Mouse (Mus musculus) midbrain, postnatal 0 days (tissue): Measurements from ENCODE around the gene Slc5a10. TPM values are rescaled to one million over a fixed set of nuclear protein-coding genes. Genes with fewer than 3 reads are reported as not detected.

Experiments used
- ATAC-seq: fragments of 200-750 bp; cut with Nextera tagmentation; 2 replicates; pipeline ENCODE4 v1.8.0; 2017; ENCODE audit warnings: moderate number of reproducible peaks, mild to moderate bottlenecking, moderate TSS enrichment, moderate library complexity; ENCODE audit not compliant: low FRiP score
- DNase-seq: peaks from one replicate; pipeline ENCODE4 v3.0.0-alpha.2; 2015; ENCODE audit warnings: low spot score
- H3K27ac ChIP-seq: fragments of 300-500 bp; sonication (generic); 2 replicates; pipeline ENCODE4 v1.5.1; 2014; ENCODE audit warnings: low read depth, mild to moderate bottlenecking, low read length, mixed read lengths
- H3K27me3 ChIP-seq: fragments of 300-500 bp; sonication (generic); 2 replicates; pipeline ENCODE4 v1.6.1; 2014; ENCODE audit warnings: low read length, control low read depth, mixed read lengths; ENCODE audit not compliant: insufficient read depth
- H3K36me3 ChIP-seq: fragments of 300-500 bp; sonication (generic); 2 replicates; pipeline ENCODE4 v1.6.1; 2014; ENCODE audit warnings: low read length, control low read depth, mixed read lengths; ENCODE audit not compliant: insufficient read depth
- H3K4me1 ChIP-seq: fragments of 300-500 bp; sonication (generic); 2 replicates; pipeline ENCODE4 v1.6.1; 2014; ENCODE audit warnings: mild to moderate bottlenecking, control low read depth, antibody characterized with exemption, low read length, mixed read lengths; ENCODE audit not compliant: insufficient read depth
- H3K4me2 ChIP-seq: fragments of 300-500 bp; sonication (generic); 2 replicates; pipeline ENCODE4 v1.6.1; 2014; ENCODE audit warnings: low read depth, mild to moderate bottlenecking, low read length, mixed read lengths; ENCODE audit not compliant: poor library complexity, severe bottlenecking
- H3K4me3 ChIP-seq: fragments of 300-500 bp; sonication (generic); 2 replicates; pipeline ENCODE4 v1.5.1; 2014; ENCODE audit warnings: low read depth, mild to moderate bottlenecking, low read length, moderate library complexity
- H3K9ac ChIP-seq: fragments of 300-500 bp; sonication (generic); replicated peaks from 2 replicates; pipeline ENCODE4 v1.6.1; 2014; ENCODE audit warnings: mild to moderate bottlenecking, low read length, moderate library complexity, mixed read lengths; ENCODE audit not compliant: poor library complexity, severe bottlenecking
- H3K9me3 ChIP-seq: fragments of 300-500 bp; sonication (generic); 2 replicates; pipeline ENCODE4 v1.6.1; 2016; ENCODE audit warnings: low read length, control low read depth
- CTCF ChIP-seq: IDR thresholded peaks from 2 replicates; pipeline ENCODE4 v1.5.1; 2016; ENCODE audit warnings: antibody characterized with exemption, mild to moderate bottlenecking
- WGBS: fragments of 180-500 bp; shearing (Covaris S2); extraction: QIAGEN DNeasy Blood & Tissue Kit; methylation state at CpG from one replicate; pipeline ENCODE4 v1.1.7; 2014; 5-methylcytosine and 5-hydroxymethylcytosine counted together
- polyA plus RNA-seq: library from polyadenylated mRNA; unstranded; fragments of >200 nt; fragmentation: Nextera tagmentation; extraction: Ambion mirVana; gene quantifications from 2 replicates; pipeline ENCODE4 v1.2.1, GENCODE M21; 2015
- total RNA-seq: library from RNA; depleted of rRNA; stranded (reverse); fragments of >200 nt; gene quantifications from 2 replicates; pipeline ENCODE4 v1.2.3, GENCODE M21; 2014

Slc5a10 gene
- total and polyA plus RNA-seq, 2 experiments from 2014 or later: 0.19 TPM; not detected in 1

DNA sequence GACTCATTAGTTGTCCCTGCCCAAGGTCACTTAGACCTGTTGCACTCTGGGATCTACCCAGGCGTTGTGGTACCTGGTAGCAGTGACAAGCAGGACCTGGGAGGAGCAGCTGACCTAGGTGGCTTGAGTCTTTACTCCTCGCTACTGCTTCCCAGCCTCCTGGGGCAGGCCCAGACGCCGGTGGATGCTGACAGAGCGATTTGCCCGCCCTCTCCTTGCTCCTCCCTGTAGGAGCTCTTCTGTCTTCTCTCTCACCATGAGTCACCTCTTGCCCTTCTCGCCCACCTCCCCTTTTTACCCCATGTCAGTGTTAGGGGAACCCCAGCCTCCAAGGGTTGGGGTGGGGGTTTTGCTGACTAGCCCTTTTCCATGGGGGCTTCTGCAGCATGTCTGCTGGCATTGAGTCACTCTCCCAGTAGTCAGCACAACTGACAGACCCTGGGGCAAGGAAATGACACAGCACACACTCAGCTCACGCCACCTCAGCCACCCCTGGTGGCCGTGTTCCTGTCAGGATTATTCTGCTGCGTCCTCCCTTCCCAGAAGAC lies 33.6 kb downstream of the Slc5a10 start:
- H3K36me3 ChIP-seq: no peaks in the 10 kb centered on the region
- TF ChIP-seq CTCF: no peak

DNA sequence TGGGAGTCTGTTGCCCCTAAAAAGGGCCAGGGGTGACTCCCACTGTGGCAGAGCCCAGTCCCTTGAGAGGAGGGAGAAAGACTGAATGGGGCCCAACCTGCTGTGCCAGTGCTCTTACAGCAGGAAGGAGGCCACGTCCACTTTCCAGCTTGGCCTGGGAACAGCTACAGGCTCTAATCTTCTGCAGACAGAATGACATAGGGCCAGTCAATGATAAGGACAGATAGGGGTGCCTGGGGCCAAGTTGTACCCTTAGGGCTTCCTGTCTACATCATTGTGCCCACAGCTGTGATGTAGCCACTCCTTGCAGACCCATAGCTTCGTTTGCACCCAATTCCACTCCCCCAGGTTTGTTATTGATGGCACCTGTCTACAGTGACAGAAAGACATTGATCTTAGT lies 34.5 kb downstream of the Slc5a10 start:
- Histone ChIP-seq H3K36me3 (no peaks in the 10 kb centered on the region), H3K9ac (no peak overlapping the region), H3K9me3 (no peaks in the 10 kb centered on the region), H3K4me2 (no peak overlapping the region), H3K4me1 (no peaks in the 10 kb centered on the region), H3K27ac (no peak overlapping the region), H3K27me3 (peaks cover 23% of the 10 kb centered on the region), H3K4me3 (no peak overlapping the region)
- no peak for DNase-seq
- ATAC-seq: no peak
- 80% methylated on average over 2 of the region's 2 CpGs for WGBS
- no peak for TF ChIP-seq CTCF

More for the DNA sequence above, 33.6 kb downstream of the Slc5a10 start:
- Histone ChIP-seq H3K27me3 (peaks cover 23% of the 10 kb centered on the region), H3K4me1 (no peaks in the 10 kb centered on the region), H3K9me3 (no peaks in the 10 kb centered on the region), H3K9ac (no peak overlapping the region), H3K27ac (no peak overlapping the region), H3K4me3 (no peak overlapping the region), H3K4me2 (no peak overlapping the region)
- ATAC-seq (no peak), DNase-seq (no peak)
- 47% methylated on average over 10 of the region's 10 CpGs for WGBS

DNA sequence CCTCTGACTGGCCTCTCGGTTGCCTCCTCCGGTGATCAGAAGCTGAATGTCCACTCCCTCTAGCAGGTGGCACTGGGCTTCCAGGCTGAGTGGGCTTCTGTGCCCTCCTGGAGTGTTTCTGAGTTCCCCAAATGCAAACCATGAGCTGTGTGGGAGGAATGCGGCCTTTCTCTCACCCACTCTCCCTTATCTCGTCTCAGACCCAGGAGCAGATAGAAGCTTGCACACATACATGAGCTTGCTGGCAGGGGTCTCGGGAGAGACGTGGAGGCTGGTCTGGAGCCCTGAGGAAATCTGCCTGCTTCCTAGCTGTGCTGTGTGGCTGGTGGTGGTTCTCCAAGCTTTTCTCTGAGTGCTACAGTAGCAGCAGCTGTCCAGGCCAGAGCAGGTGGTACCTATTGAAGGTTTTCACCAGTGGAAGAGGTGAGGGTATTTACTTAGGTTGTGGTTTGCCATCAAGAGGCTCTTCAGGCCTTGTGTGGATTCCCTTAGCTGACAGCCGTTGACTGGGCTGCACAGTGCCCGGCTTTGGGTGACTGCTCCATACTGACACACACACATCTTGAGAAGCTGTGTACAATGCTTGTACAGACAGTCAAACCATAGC lies 35.4 kb downstream of the Slc5a10 start:
- peaks cover 23% of the 10 kb centered on the region for H3K27me3 ChIP-seq
- no peaks in the 10 kb centered on the region for H3K9me3 ChIP-seq
- no peak overlapping the region for H3K4me2 ChIP-seq
- H3K36me3 ChIP-seq: no peaks in the 10 kb centered on the region
- H3K9ac ChIP-seq: no peak overlapping the region
- no peak overlapping the region for H3K27ac ChIP-seq
- no peak for DNase-seq
- TF ChIP-seq CTCF: no peak
- H3K4me1 ChIP-seq: no peaks in the 10 kb centered on the region
- ATAC-seq: no peak
- H3K4me3 ChIP-seq: no peak overlapping the region
- WGBS: 83% methylated on average over 8 of the region's 8 CpGs

DNA sequence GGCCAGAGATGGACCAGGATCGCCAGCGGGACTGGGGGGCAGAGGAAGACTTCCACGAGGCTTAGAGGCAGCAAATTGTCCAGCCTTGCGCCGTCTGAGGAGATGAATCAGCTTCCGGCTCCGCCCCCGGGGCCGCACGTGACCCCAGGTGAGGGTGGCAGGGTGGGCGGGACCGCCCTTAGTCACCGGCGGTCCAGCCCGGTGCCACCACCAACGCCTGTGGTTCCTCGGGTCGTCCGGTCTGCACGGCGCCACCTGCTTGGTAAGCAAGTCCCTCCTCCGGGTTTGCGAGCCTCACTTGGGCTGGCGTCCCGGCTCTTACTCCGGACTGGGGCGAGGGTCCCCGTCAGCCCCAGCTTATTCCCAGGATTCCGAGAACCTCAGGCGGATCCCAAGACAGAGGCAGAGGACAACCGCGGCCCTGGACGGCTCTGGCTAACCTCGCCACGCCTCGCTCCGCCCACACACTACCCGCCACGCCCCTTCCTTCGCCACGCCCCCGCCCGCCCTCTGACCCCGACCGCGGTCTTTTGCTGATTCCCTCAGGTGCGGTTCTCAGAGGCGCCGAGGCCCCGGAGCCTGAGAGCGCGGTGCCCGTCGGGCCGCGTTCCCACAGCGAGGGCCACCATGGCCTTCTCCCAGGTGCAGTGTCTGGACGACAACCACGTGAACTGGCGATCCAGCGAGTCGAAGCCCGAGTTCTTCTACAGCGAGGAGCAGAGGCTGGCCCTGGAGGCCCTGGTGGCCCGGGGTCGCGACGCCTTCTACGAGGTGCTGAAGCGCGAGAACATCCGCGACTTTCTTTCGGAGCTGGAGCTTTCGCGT lies 36.5 kb downstream of the Slc5a10 start, which contains the start of gene Fam83g:
Gene Fam83g, plus strand, starts transcription at position 185 of the 825 bp plus-strand sequence.
- Histone ChIP-seq H3K27me3 (peaks cover 23% of the 10 kb centered on the region), H3K4me2 (peak within 1 kb of the TSS; percentile 40), H3K36me3 (no peaks in the 10 kb centered on the region), H3K27ac (no peak within 1 kb of the TSS), H3K4me3 (peak within 1 kb of the TSS; percentile 15), H3K9ac (no peak within 1 kb of the TSS), H3K9me3 (no peaks in the 10 kb centered on the region), H3K4me1 (no peaks in the 10 kb centered on the region)
- no peak for ATAC-seq
- WGBS: 2% methylated on average over 75 of the region's 76 CpGs
- DNase-seq: no peak
- no peak for TF ChIP-seq CTCF

DNA sequence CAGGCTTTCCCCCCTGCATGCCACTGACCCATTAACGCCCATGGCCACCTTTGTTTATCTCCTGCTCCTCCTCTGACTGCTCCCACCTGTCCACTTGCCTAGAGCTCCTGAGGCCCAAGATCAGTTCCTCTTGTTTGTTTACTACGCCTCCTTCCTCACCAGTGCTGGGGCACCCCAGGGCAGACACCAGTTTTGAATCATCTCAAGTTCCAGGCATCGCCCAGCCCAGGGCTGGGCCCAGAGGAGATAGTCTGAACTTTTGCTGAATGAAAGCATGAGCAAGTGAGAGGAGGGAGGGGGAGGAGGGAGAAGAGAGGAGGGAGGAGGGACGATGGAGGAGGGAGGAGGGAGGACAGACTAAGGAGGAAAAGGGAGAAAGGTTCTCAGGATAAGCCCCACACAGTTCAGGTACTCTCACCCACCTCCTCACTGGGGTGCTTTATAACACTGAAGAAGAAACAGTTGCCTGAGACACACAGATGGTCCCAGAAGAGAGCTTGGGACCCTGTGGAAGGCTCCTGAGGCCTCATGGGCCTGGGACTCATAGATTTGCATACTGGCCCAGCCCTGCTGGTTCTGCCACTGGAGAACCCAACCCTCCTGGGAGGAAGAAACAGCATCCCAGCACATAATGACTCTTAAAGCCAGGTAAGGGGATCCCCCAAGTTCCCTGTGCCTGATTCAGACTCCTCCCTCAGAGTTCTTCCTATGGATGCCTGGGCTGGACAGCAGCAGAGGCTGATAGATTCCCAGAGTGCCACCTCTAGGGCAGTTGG lies 41.3 kb downstream of the Slc5a10 start:
- H3K4me1 ChIP-seq: 0 out of 2 replicates have a peak, but pooled peaks cover 5% of the 10 kb centered on the region
- no peaks in the 10 kb centered on the region for H3K36me3 ChIP-seq
- no peak for DNase-seq
- no peak overlapping the region for H3K4me3 ChIP-seq
- no peaks in the 10 kb centered on the region for H3K9me3 ChIP-seq
- peaks cover 7% of the 10 kb centered on the region; the same call in 1 of the 2 replicates for H3K27me3 ChIP-seq
- H3K4me2 ChIP-seq: no peak overlapping the region
- 77% methylated on average over 4 of the region's 4 CpGs for WGBS
- no peak for ATAC-seq
- no peak for TF ChIP-seq CTCF
- no peak overlapping the region for H3K27ac ChIP-seq
- no peak overlapping the region for H3K9ac ChIP-seq
